Mouse (Mus musculus) liver, postnatal 0 days (tissue): ENCODE measurements around the gene Spata20.

ENCODE experiments used
- CTCF ChIP-seq: sonication (generic); IDR thresholded peaks from 2 replicates; pipeline ENCODE4 v1.5.1; 2016; ENCODE audit warnings: antibody characterized with exemption, low read depth
- EP300 ChIP-seq: IDR thresholded peaks from 2 replicates; pipeline ENCODE4 v1.6.1; 2016; ENCODE audit warnings: antibody characterized with exemption, low read depth, mild to moderate bottlenecking

DNA sequence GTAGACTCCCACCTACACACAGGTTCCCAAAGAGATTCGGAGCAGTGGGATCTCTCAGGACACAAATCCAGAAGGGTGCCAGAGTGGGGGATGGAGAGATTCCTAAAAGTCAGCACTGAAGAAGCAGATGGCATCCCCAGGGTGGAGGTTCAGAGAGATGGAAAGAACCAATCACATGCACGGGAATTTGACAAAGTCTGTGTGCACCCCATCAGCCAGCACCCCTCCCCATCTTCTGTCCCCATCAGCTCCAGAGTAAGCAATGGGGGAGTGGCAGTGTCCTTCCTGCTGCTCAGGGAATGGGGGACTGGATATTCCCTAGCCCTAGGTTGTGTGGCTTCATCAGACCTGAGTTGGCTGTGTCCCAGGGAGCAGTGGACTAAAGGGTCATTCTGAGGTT is 13.1 kb upstream of the Spata20 start:
- TF ChIP-seq CTCF (no peak), EP300 (no peak)
